Mouse (Mus musculus) MEL (cell line): ENCODE data around the gene Degs2. TPM values are rescaled to one million over a fixed set of nuclear protein-coding genes. Genes with fewer than 3 reads are reported as not detected.

ENCODE experiments used
- DNase-seq: peaks from one replicate; pipeline ENCODE4 v3.0.0; 2011; ENCODE audit warnings: low read depth, low spot score
- H3K27ac ChIP-seq: 2 replicates; pipeline ENCODE4 v1.5.1; 2012; ENCODE audit warnings: low read depth, mild to moderate bottlenecking, control low read depth, low read length, moderate library complexity; ENCODE audit not compliant: control insufficient read depth
- H3K27me3 ChIP-seq, 2 experiments: fragments of 150-350 bp in 1 of 2; sonication (generic) in 1 of 2; 2 replicates each; pipeline ENCODE4 v1.6.1; 2012; ENCODE audit warnings: low read length in 2 of 2, mild to moderate bottlenecking in 2 of 2, improper control_type of control experiment in 1 of 2, moderate library complexity in 1 of 2; ENCODE audit not compliant: insufficient read depth in 2 of 2, control insufficient read depth in 1 of 2
- H3K36me3 ChIP-seq, 2 experiments: 2 replicates each; pipeline ENCODE4 v1.6.1; 2012 to 2014; ENCODE audit warnings: low read length in 2 of 2, improper control_type of control experiment in 1 of 2, inconsistent platforms in 1 of 2, mild to moderate bottlenecking in 1 of 2; ENCODE audit not compliant: insufficient read depth in 2 of 2, control insufficient read depth in 1 of 2
- H3K4me1 ChIP-seq, 2 experiments: fragments of 150-350 bp in 1 of 2; sonication (generic) in 1 of 2; 2 replicates each; pipeline ENCODE4 v1.6.1; 2012; ENCODE audit warnings: low read length in 2 of 2, improper control_type of control experiment in 1 of 2, mild to moderate bottlenecking in 1 of 2; ENCODE audit not compliant: insufficient read depth in 2 of 2, control insufficient read depth in 1 of 2
- H3K4me3 ChIP-seq, 2 experiments: fragments of 150-350 bp in 1 of 2; sonication (generic) in 1 of 2; 2 replicates each; pipeline ENCODE4 v1.5.1; 2012; ENCODE audit warnings: low read depth in 2 of 2, low read length in 2 of 2, mild to moderate bottlenecking in 2 of 2, moderate library complexity in 2 of 2, control low read depth in 1 of 2, improper control_type of control experiment in 1 of 2; ENCODE audit not compliant: control insufficient read depth in 1 of 2, insufficient read depth in 1 of 2
- H3K79me2 ChIP-seq: 2 replicates; pipeline ENCODE4 v1.6.1; 2012; ENCODE audit warnings: mild to moderate bottlenecking, low read length, moderate library complexity; ENCODE audit not compliant: control insufficient read depth, poor library complexity, insufficient read depth
- H3K9ac ChIP-seq: 2 replicates; pipeline ENCODE4 v1.6.1; 2012; ENCODE audit warnings: low read depth, mild to moderate bottlenecking, control low read depth, low read length, moderate library complexity; ENCODE audit not compliant: control insufficient read depth, poor library complexity, severe bottlenecking
- H3K9me3 ChIP-seq: fragments of 150-350 bp; sonication (generic); replicated peaks from 2 replicates; pipeline ENCODE4 v1.6.1; 2012; ENCODE audit warnings: mild to moderate bottlenecking, low read length, improper control_type of control experiment, moderate library complexity; ENCODE audit not compliant: insufficient read depth
- BHLHE40 ChIP-seq: IDR thresholded peaks from 2 replicates; pipeline ENCODE4 v1.6.1; 2012; ENCODE audit warnings: low read depth, mild to moderate bottlenecking, inconsistent platforms, low read length, improper control_type of control experiment, borderline replicate concordance
- CHD2 ChIP-seq: IDR thresholded peaks from 2 replicates; pipeline ENCODE4 v1.6.1; 2011; ENCODE audit warnings: low read length, improper control_type of control experiment
- CTCF ChIP-seq, 3 experiments: IDR thresholded peaks in 2 of 3; conservative IDR thresholded peaks in 1 of 3; 2 replicates each; pipeline ENCODE4 v1.5.1; 2011 to 2012; ENCODE audit warnings: low read length in 3 of 3, low read depth in 2 of 3, mild to moderate bottlenecking in 2 of 3, improper control_type of control experiment in 1 of 3, inconsistent platforms in 1 of 3, mixed read lengths in 1 of 3, moderate library complexity in 1 of 3; ENCODE audit not compliant: control insufficient read depth in 1 of 3, insufficient read depth in 1 of 3, poor library complexity in 1 of 3, severe bottlenecking in 1 of 3
- ELF1 ChIP-seq: IDR thresholded peaks from 2 replicates; pipeline ENCODE4 v1.6.1; 2014; ENCODE audit warnings: low read depth, mild to moderate bottlenecking, inconsistent platforms, low read length, improper control_type of control experiment, moderate library complexity
- GABPA ChIP-seq: IDR thresholded peaks from 2 replicates; pipeline ENCODE4 v1.6.1; 2012; ENCODE audit warnings: low read depth, mild to moderate bottlenecking, inconsistent platforms, low read length, improper control_type of control experiment, moderate library complexity
- GATA1 ChIP-seq: IDR thresholded peaks from 2 replicates; pipeline ENCODE4 v1.6.1; 2011; ENCODE audit warnings: low read depth, low read length, improper control_type of control experiment
- HCFC1 ChIP-seq: IDR thresholded peaks from 2 replicates; pipeline ENCODE4 v1.6.1; 2012; ENCODE audit warnings: low read depth, mild to moderate bottlenecking, inconsistent platforms, low read length, improper control_type of control experiment, moderate library complexity
- KAT2A ChIP-seq: conservative IDR thresholded peaks from 2 replicates; pipeline ENCODE4 v1.6.1; 2012; ENCODE audit warnings: low read depth, low read length, improper control_type of control experiment, inconsistent platforms
- MAFK ChIP-seq: IDR thresholded peaks from 2 replicates; pipeline ENCODE4 v1.6.1; 2011; ENCODE audit warnings: low read depth, mild to moderate bottlenecking, low read length, improper control_type of control experiment, borderline replicate concordance
- MAX ChIP-seq: IDR thresholded peaks from 2 replicates; pipeline ENCODE4 v1.6.1; 2011; ENCODE audit warnings: low read length, improper control_type of control experiment
- MAZ ChIP-seq: IDR thresholded peaks from 2 replicates; pipeline ENCODE4 v1.6.1; 2012; ENCODE audit warnings: low read depth, mild to moderate bottlenecking, inconsistent platforms, low read length, improper control_type of control experiment
- NELFE ChIP-seq: IDR thresholded peaks from 2 replicates; pipeline ENCODE4 v1.6.1; 2011; ENCODE audit warnings: low read depth, low read length, improper control_type of control experiment
- NRF1 ChIP-seq: IDR thresholded peaks from 2 replicates; pipeline ENCODE4 v1.6.1; 2014; ENCODE audit warnings: low read depth, mild to moderate bottlenecking, inconsistent platforms, low read length, improper control_type of control experiment, moderate library complexity; ENCODE audit not compliant: poor library complexity, insufficient read depth, severe bottlenecking
- POLR2A ChIP-seq, 2 experiments: IDR thresholded peaks; 2 replicates each; pipeline ENCODE4 v1.6.1; 2011 to 2012; ENCODE audit warnings: low read length in 2 of 2, mild to moderate bottlenecking in 2 of 2, control low read depth in 1 of 2, improper control_type of control experiment in 1 of 2, low read depth in 1 of 2, moderate library complexity in 1 of 2; ENCODE audit not compliant: control insufficient read depth in 1 of 2, insufficient read depth in 1 of 2, poor library complexity in 1 of 2
- POLR2AphosphoS2 ChIP-seq: IDR thresholded peaks from 2 replicates; pipeline ENCODE4 v1.6.1; 2011; ENCODE audit warnings: low read length, improper control_type of control experiment
- RCOR1 ChIP-seq: IDR thresholded peaks from 2 replicates; pipeline ENCODE4 v1.6.1; 2012; ENCODE audit warnings: low read depth, mild to moderate bottlenecking, inconsistent platforms, low read length, improper control_type of control experiment
- SIN3A ChIP-seq: IDR thresholded peaks from 2 replicates; pipeline ENCODE4 v1.6.1; 2012; ENCODE audit warnings: low read length, improper control_type of control experiment, inconsistent platforms
- SMC3 ChIP-seq: IDR thresholded peaks from 2 replicates; pipeline ENCODE4 v1.6.1; 2011; ENCODE audit warnings: low read depth, low read length, improper control_type of control experiment
- TAL1 ChIP-seq: IDR thresholded peaks from 2 replicates; pipeline ENCODE4 v1.6.1; 2012; ENCODE audit warnings: mild to moderate bottlenecking, inconsistent platforms, low read length, moderate library complexity, mixed read lengths
- TBP ChIP-seq: IDR thresholded peaks from 2 replicates; pipeline ENCODE4 v1.8.0; 2011; ENCODE audit warnings: low read depth, low read length, improper control_type of control experiment
- UBTF ChIP-seq: IDR thresholded peaks from 2 replicates; pipeline ENCODE4 v1.6.1; 2012; ENCODE audit warnings: low read depth, mild to moderate bottlenecking, inconsistent platforms, low read length, improper control_type of control experiment, moderate library complexity, borderline replicate concordance; ENCODE audit not compliant: insufficient read depth
- USF1 ChIP-seq: IDR thresholded peaks from 2 replicates; pipeline ENCODE4 v1.6.1; 2014; ENCODE audit warnings: low read depth, mild to moderate bottlenecking, inconsistent platforms, low read length, improper control_type of control experiment, moderate library complexity
- USF2 ChIP-seq, 2 experiments: IDR thresholded peaks; 2 replicates each; pipeline ENCODE4 v1.6.1; 2011 to 2012; ENCODE audit warnings: improper control_type of control experiment in 2 of 2, low read length in 2 of 2, borderline replicate concordance in 1 of 2, inconsistent platforms in 1 of 2, low read depth in 1 of 2, mild to moderate bottlenecking in 1 of 2; ENCODE audit not compliant: insufficient read depth in 1 of 2
- ZNF384 ChIP-seq: IDR thresholded peaks from 2 replicates; pipeline ENCODE4 v1.6.1; 2012; ENCODE audit warnings: low read depth, mild to moderate bottlenecking, inconsistent platforms, low read length, improper control_type of control experiment
- polyA plus RNA-seq, 2 experiments: library from polyadenylated mRNA; stranded (reverse) in 1 of 2; unstranded in 1 of 2; fragments of >175 nt in 1 of 2; fragments of >200 nt in 1 of 2; gene quantifications; 2 replicates each; pipeline versions ENCODE4 v1.2.1 to v1.2.4; 2012; ENCODE audit warnings: low replicate concordance in 2 of 2, low read depth in 1 of 2; ENCODE audit not compliant: insufficient read length in 2 of 2, insufficient read depth in 1 of 2, missing spikeins in 1 of 2
- total RNA-seq: library from RNA; depleted of rRNA; stranded (reverse); fragments of 300-350 nt; gene quantifications from 2 replicates; pipeline ENCODE4 v1.2.3, GENCODE M21; 2012

The Degs2 gene
- total and polyA plus RNA-seq, 3 experiments: not detected

DNA sequence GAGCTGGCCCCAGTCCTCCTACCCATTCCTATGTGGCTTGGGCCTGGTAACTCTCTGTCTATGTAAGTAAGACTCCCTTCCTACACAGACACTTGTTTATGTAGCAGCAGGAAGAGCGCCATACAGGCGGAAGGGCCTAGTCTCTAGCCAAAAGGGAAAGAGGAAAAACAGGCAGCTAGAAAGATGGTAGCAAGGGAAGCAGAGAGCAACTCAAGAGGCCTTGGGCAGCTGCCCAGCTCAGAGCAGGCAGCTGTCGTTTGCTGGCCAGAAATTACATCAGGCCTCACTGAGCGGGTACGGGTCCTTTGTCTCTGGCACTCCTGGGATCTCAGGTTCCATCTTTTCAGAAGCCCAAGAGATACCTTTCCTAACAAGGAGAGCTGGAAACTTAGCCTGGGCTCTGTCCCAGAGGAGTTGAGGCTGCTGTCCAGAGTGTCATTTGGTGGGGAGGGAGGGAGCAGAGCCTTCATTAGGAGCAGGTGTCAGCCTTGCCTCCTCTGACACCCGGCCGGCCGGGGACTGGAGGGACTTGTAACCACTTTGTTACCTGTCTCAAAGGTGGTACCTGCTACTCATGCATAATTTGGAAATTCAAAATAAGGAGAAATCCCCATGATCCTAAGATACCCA is 33.4 kb downstream of the Degs2 start:
- Histone ChIP-seq H3K27ac (no peak overlapping the region), H3K4me3 (no peak overlapping the region), H3K4me1 (no peaks in the 10 kb centered on the region), H3K27me3 (no peaks in the 10 kb centered on the region), H3K9me3 (no peaks in the 10 kb centered on the region), H3K36me3 (no peaks in the 10 kb centered on the region), H3K9ac (no peak overlapping the region), H3K79me2 (no peaks in the 10 kb centered on the region)
- no peak for DNase-seq
- TF ChIP-seq ELF1: no peak
- TF ChIP-seq UBTF: no peak
- no peak for TF ChIP-seq NELFE
- TF ChIP-seq TBP: no peak
- TF ChIP-seq GABPA: no peak
- TF ChIP-seq CHD2: no peak
- no peak for TF ChIP-seq KAT2A
- TF ChIP-seq RCOR1: no peak
- no peak for TF ChIP-seq SIN3A
- TF ChIP-seq BHLHE40: no peak

DNA sequence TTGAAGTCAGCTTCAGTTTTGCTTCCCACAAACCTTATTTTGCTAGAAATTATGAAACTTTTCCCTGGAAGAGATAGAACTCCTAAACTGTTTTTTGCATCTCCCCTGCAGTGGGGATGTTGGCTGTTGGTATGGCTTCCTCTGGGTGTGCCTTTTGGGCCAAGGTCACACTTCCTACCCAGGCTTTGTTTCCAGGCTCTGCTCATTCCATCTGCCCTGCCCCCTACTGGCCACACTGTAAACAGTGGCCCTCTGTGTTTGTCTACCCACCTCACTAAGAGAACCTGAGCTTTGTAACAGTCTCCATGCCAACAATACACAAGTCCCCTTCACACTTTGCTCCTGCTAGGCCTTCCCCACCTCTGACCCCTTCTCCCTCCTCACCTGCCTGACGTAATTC is 44.8 kb downstream of the Degs2 start:
- no peaks in the 10 kb centered on the region for H3K36me3 ChIP-seq
- no peaks in the 10 kb centered on the region for H3K9me3 ChIP-seq
- DNase-seq: no peak

DNA sequence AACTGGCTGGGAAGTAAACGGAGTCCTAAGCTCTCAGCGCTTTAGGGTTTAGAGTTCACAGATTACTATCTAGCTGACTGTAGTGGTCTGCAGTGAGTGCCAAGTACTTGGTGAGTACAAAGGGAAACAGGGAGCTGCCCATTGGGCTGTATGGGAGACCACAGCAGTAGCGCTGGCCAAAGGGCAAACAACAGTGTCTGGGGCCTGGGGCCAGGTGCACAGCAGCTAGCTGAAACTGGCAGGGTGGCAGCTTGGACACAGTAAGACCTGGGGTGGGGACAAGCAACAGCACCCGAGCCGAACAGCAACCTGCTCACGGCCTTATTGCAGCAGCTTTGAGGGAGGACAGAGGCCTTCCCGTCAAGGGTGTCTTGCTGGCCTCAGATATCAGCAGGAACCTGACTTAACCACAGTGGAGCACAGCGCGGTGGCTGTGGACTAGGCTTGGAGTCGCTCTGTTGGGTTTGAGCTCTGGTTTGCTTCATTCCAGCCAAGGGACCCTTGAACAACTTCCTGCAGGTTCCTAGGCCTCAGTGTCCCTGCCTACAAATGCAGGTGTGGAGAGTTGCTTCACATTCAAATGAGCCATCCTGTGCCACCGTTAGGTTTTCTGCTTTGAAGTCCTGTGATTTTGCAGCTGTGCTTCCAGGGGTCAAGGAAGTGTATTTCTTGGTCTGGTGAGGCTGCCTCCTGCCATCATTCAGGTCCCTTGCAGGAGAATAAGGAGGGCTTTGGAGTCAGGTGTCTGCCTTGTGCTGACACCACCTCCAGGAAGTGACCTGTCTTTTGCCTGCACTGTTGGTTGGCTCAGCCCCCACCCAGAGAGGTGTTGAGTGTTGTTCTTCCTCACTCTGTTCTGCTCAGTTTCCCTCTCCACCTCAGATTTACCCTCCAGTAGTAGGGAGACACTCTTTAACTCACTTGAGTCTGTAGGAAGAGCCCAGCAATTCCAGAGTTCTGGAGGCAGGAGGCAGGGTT is 48.5 kb downstream of the Degs2 start:
- Histone ChIP-seq H3K9me3 (no peaks in the 10 kb centered on the region), H3K4me1 (no peaks in the 10 kb centered on the region), H3K36me3 (no peaks in the 10 kb centered on the region), H3K79me2 (no peaks in the 10 kb centered on the region), H3K27me3 (no peaks in the 10 kb centered on the region), H3K27ac (no peak overlapping the region), H3K9ac (no peak overlapping the region), H3K4me3 (no peak overlapping the region)
- no peak for DNase-seq
- TF ChIP-seq USF1 (no peak), CHD2 (no peak), ZNF384 (no peak), TAL1 (no peak), GATA1 (no peak), GABPA (no peak), USF2 (IDR thresholded peaks at IDR 0.05; ENCODE audit: borderline replicate concordance in 1 of 2, insufficient read depth in 1 of 2, low read depth in 1 of 2, low read length in 2 of 2) (no peak), MAX (no peak), MAZ (no peak), MAFK (no peak), SMC3 (no peak), NRF1 (no peak), NELFE (no peak), HCFC1 (no peak), UBTF (no peak), POLR2A (IDR thresholded peaks at IDR 0.05; ENCODE audit: control insufficient read depth in 1 of 2, insufficient read depth in 1 of 2, low read depth in 1 of 2, low read length in 2 of 2, poor library complexity in 1 of 2) (no peak)

More for the DNA sequence above, 44.8 kb downstream of the Degs2 start:
- no peaks in the 10 kb centered on the region for H3K79me2 ChIP-seq
- TF ChIP-seq CTCF (IDR thresholded peaks at IDR 0.05 in 2 of 3, conservative IDR thresholded peaks at IDR 0.05 in 1 of 3; ENCODE audit: control insufficient read depth in 1 of 3, insufficient read depth in 1 of 3, low read depth in 2 of 3, low read length in 3 of 3, poor library complexity in 1 of 3, severe bottlenecking in 1 of 3) (peak in 2 of 3 experiments; percentile 11 to 21; a peak in 2 of 6 replicates), POLR2AphosphoS2 (no peak)
- H3K9ac ChIP-seq: no peak overlapping the region
- no peak overlapping the region for H3K4me3 ChIP-seq
- no peaks in the 10 kb centered on the region for H3K4me1 ChIP-seq
- H3K27ac ChIP-seq: no peak overlapping the region
- no peaks in the 10 kb centered on the region for H3K27me3 ChIP-seq
